Mouse (Mus musculus) intestine, postnatal 0 days (tissue): ENCODE data around the gene Cyren. TPM values are rescaled to one million over a fixed set of nuclear protein-coding genes. Genes with fewer than 3 reads are reported as not detected.
A peak's percentile ranks its signal among the peaks of the same experiment; 100 is the strongest.

ENCODE experiments used
- ATAC-seq: fragments of 200-750 bp; cut with Nextera tagmentation; 2 replicates; pipeline ENCODE4 v1.8.0; 2017; ENCODE audit warnings: mild to moderate bottlenecking, moderate TSS enrichment, moderate library complexity
- H3K27ac ChIP-seq: fragments of 300-500 bp; sonication (generic); 2 replicates; pipeline ENCODE4 v1.5.1; 2014; ENCODE audit warnings: mild to moderate bottlenecking, low read depth, low read length, moderate library complexity
- H3K27me3 ChIP-seq: fragments of 300-500 bp; sonication (generic); replicated peaks from 2 replicates; pipeline ENCODE4 v1.6.1; 2014; ENCODE audit warnings: low read length, mixed read lengths; ENCODE audit not compliant: control insufficient read depth, insufficient read depth
- H3K36me3 ChIP-seq: fragments of 300-500 bp; sonication (generic); 2 replicates; pipeline ENCODE4 v1.6.1; 2014; ENCODE audit warnings: mild to moderate bottlenecking, moderate library complexity; ENCODE audit not compliant: control insufficient read depth, insufficient read depth
- H3K4me1 ChIP-seq: fragments of 300-500 bp; sonication (generic); replicated peaks from 2 replicates; pipeline ENCODE4 v1.6.1; 2014; ENCODE audit warnings: antibody characterized with exemption, low read length, mixed read lengths; ENCODE audit not compliant: control insufficient read depth, insufficient read depth
- H3K4me2 ChIP-seq: fragments of 300-500 bp; sonication (generic); replicated peaks from 2 replicates; pipeline ENCODE4 v1.6.1; 2014; ENCODE audit warnings: low read depth, mild to moderate bottlenecking, moderate library complexity
- H3K4me3 ChIP-seq: fragments of 300-500 bp; sonication (generic); 2 replicates; pipeline ENCODE4 v1.5.1; 2014; ENCODE audit warnings: low read depth, low read length
- H3K9ac ChIP-seq: fragments of 300-500 bp; sonication (generic); 2 replicates; pipeline ENCODE4 v1.6.1; 2014; ENCODE audit warnings: mild to moderate bottlenecking, low read depth, low read length
- H3K9me3 ChIP-seq: fragments of 300-500 bp; sonication (generic); 2 replicates; pipeline ENCODE4 v1.6.1; 2016; ENCODE audit warnings: mixed run types; ENCODE audit not compliant: control insufficient read depth
- CTCF ChIP-seq: sonication (generic); IDR thresholded peaks from 2 replicates; pipeline ENCODE4 v1.5.1; 2016; ENCODE audit warnings: low read depth, mild to moderate bottlenecking, control low read depth, antibody characterized with exemption, moderate library complexity
- WGBS: fragments of 180-500 bp; shearing (Covaris S2); extraction: QIAGEN DNeasy Blood & Tissue Kit; methylation state at CpG from one replicate; pipeline ENCODE4 v1.1.7; 2014; 5-methylcytosine and 5-hydroxymethylcytosine counted together
- polyA plus RNA-seq: library from polyadenylated mRNA; unstranded; fragments of >200 nt; fragmentation: Nextera tagmentation; extraction: Ambion mirVana; gene quantifications from 2 replicates; pipeline ENCODE4 v1.2.1, GENCODE M21; 2015

Gene Cyren
- polyA plus RNA-seq, 1 experiment from 2014 or later = 6.2 TPM

DNA sequence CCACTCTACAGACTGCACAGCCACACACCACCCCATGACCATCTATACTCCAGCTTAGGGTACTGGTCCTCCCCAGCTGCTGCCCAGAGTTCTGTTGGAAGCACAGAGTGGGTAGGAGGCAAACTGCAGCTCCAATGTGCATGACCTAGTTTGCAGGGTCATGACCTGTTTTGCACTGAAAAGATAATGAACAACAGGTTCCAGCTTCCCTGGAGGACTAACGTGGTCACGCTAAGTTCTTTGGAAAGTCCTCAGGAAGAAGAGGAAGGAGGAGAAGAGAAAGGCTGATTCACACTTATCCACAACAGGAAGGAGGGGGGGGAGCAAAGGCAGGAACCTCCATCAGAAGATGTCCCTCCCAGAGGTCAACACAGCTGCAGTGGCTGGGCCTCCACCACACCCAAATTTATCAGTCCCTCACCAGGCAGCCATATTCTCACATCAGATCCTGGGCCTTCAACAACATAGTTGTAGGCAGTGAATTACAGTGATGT, 29.3 kb upstream of the Cyren start:
- TF ChIP-seq CTCF = no peak
- ATAC-seq = no peak
- Histone ChIP-seq H3K27me3 (no peaks in the 10 kb centered on the region), H3K4me2 (no peak overlapping the region), H3K4me3 (no peak overlapping the region), H3K4me1 (no peaks in the 10 kb centered on the region), H3K36me3 (peaks cover 21% of the 10 kb centered on the region; the same call in 1 of the 2 replicates), H3K9me3 (no peaks in the 10 kb centered on the region), H3K9ac (no peak overlapping the region), H3K27ac (no peak overlapping the region)
- WGBS = 84% methylated on average over 2 of the region's 2 CpGs

DNA sequence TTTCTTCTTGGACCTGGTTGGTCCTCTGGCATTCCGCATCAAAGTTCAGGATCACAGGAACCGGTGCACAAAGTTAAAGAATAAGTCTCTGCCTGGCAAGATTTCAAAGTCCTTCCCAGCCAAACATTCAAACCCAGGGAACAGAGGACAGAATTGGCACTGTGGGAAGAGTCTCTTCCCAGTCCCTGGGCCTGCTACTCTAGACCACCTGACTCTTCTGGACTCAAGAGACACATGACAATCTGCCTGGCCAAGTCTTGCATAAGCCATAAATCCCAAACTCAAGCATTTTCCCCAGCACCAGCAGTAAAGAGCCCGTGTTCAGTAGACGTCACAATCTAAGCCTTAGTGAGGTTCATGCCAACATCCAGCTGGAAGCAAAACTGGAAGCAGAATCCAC, 28.8 kb upstream of the Cyren start:
- ATAC-seq = no peak
- no peaks in the 10 kb centered on the region for H3K4me1 ChIP-seq
- H3K4me2 ChIP-seq = no peak overlapping the region
- H3K27me3 ChIP-seq = no peaks in the 10 kb centered on the region
- TF ChIP-seq CTCF = no peak
- H3K9me3 ChIP-seq = no peaks in the 10 kb centered on the region
- H3K9ac ChIP-seq = no peak overlapping the region
- H3K36me3 ChIP-seq = peaks cover 21% of the 10 kb centered on the region; the same call in 1 of the 2 replicates
- no peak overlapping the region for H3K27ac ChIP-seq
- WGBS = 89% methylated on average over 4 of the region's 4 CpGs
- H3K4me3 ChIP-seq = no peak overlapping the region

DNA sequence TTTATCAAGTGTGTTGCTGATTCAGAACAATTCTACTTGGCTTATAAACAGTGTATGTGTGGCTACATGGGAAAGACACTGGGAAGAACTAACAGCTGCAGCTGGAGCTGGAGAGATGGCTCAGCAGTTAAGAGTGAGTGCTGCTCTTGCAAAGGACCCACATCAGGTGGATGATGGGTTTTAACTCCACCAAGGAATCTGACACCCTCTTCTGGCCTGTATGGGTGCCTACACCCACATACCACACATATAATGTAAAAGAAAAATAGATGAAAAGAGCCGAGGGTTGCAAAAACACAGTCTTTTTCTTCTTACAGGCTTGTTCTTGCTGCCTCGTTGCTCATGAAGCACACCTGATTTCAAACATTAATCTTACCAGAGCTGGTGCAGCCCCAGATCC, 28.3 kb upstream of the Cyren start:
- peak; percentile 51 for TF ChIP-seq CTCF
- no peak overlapping the region for H3K9ac ChIP-seq
- peaks cover 23% of the 10 kb centered on the region; the same call in 1 of the 2 replicates for H3K36me3 ChIP-seq
- H3K27ac ChIP-seq = no peak overlapping the region
- no peak overlapping the region for H3K4me2 ChIP-seq
- 74% methylated on average over 2 of the region's 2 CpGs for WGBS
- H3K9me3 ChIP-seq = no peaks in the 10 kb centered on the region
- no peak for ATAC-seq
- H3K27me3 ChIP-seq = no peaks in the 10 kb centered on the region
- no peaks in the 10 kb centered on the region for H3K4me1 ChIP-seq
- H3K4me3 ChIP-seq = no peak overlapping the region

DNA sequence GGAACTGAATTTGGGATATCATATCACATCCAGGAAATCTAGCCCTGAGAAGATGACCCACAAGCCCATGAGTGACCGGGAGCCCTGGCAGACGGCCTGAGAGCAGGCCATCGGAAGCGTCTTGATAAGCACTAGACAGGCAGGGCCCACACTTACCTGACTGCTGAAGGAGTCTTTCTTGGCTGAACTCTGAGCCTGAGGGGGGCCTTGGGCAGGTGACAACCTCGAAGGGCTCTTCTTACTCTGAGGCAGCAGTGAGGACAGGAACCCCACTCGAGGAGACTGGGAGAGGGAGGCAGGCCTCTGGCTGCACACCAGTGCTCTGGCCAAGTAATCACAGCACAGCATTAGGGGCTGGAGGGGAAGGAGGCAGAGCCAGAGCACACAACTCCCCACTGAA, 26.5 kb upstream of the Cyren start:
- Histone ChIP-seq H3K9me3 (no peaks in the 10 kb centered on the region), H3K9ac (no peak overlapping the region), H3K4me3 (no peak overlapping the region), H3K4me1 (no peaks in the 10 kb centered on the region), H3K36me3 (peaks cover 37% of the 10 kb centered on the region; the same call in 1 of the 2 replicates), H3K27ac (no peak overlapping the region), H3K27me3 (no peaks in the 10 kb centered on the region), H3K4me2 (no peak overlapping the region)
- no peak for TF ChIP-seq CTCF
- no peak for ATAC-seq
- WGBS = 81% methylated on average over 6 of the region's 6 CpGs

DNA sequence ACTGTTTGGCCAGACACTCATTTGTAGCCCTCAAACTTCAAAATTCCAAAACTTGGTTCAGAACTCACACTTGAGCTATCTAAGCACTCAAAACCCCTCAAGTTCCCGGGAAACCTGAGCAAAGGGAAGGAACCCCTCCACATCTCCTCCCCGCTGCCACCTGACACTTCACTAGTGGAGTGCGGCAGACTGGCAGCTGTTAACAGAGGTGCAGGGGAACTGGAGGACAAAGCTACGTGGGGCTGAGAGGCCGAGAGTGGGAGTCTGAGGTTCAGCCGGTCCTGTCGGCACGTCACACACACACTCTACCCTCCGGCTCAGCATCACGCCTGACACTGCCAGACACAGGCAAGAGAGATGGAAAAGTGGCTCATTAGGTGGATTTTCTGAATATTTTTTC, 26.0 kb upstream of the Cyren start:
- peaks cover 41% of the 10 kb centered on the region; the same call in 1 of the 2 replicates for H3K36me3 ChIP-seq
- 89% methylated on average over 10 of the region's 10 CpGs for WGBS

DNA sequence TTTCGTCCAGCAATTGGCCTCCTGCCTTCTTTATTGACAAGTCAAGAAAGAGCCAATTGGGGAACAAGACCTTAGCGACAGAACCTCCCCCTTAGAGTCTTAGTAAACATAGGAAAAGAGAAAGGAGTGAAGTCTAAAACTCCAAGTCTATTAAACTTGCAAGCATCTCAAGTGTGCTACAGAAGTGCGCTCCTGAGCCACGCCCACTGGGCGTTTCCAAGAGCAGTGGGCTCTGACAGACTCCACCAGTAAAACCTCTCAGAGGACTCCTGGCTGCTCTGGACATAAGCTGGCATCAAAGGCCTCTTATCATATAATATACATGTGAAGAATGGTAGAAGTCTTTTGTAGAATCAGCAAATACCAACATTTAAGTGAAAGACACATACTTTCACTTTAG, 25.6 kb upstream of the Cyren start:
- ATAC-seq = no peak
- no peak overlapping the region for H3K27ac ChIP-seq
- H3K27me3 ChIP-seq = no peaks in the 10 kb centered on the region
- H3K4me3 ChIP-seq = no peak overlapping the region
- no peaks in the 10 kb centered on the region for H3K4me1 ChIP-seq
- H3K4me2 ChIP-seq = no peak overlapping the region
- no peak for TF ChIP-seq CTCF
- peaks cover 42% of the 10 kb centered on the region; the same call in 1 of the 2 replicates for H3K36me3 ChIP-seq
- H3K9ac ChIP-seq = no peak overlapping the region
- WGBS = 68% methylated on average over 5 of the region's 5 CpGs
- no peaks in the 10 kb centered on the region for H3K9me3 ChIP-seq

More for the DNA sequence above, 26.0 kb upstream of the Cyren start:
- Histone ChIP-seq H3K27ac (no peak overlapping the region), H3K27me3 (no peaks in the 10 kb centered on the region), H3K4me3 (no peak overlapping the region), H3K9me3 (no peaks in the 10 kb centered on the region), H3K9ac (no peak overlapping the region), H3K4me2 (no peak overlapping the region), H3K4me1 (no peaks in the 10 kb centered on the region)
- ATAC-seq = no peak
- TF ChIP-seq CTCF = no peak

DNA sequence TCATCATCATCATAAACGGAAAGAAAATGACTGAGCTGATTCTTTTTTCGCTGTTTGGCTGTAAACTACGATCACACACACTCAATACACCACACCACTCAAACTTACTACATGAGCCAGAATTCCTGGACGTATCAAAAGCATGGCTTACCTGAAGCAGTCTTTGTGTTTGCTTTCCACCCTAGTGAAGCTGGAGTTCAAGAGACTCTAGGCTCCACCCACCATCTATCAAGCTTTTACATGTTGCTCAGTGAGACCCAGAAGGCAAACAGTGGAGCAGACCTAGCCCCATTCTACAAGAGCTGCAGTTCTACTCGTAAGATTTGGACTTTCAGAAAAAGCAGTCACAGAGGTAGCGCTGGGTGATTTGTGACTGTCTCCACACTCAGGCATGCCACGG, 24.7 kb upstream of the Cyren start:
- Histone ChIP-seq H3K36me3 (peaks cover 45% of the 10 kb centered on the region; the same call in 1 of the 2 replicates), H3K9ac (no peak overlapping the region), H3K4me2 (no peak overlapping the region), H3K27ac (no peak overlapping the region), H3K9me3 (no peaks in the 10 kb centered on the region), H3K4me1 (no peaks in the 10 kb centered on the region), H3K27me3 (no peaks in the 10 kb centered on the region), H3K4me3 (no peak overlapping the region)
- TF ChIP-seq CTCF = no peak
- WGBS = 77% methylated on average over 7 of the region's 7 CpGs
- ATAC-seq = no peak
